Mouse (Mus musculus): Measurements from ENCODE around the gene Klrb1a. TPM values are rescaled to one million over a fixed set of nuclear protein-coding genes. Genes with fewer than 3 reads are reported as not detected.
A peak's percentile ranks its signal among the peaks of the same experiment; 100 is the strongest.

Gene Klrb1a
- total RNA-seq, 2 experiments from 2014 or later, result 0.30 TPM; not detected in 1

- DNase-seq, result no peak
Measured at GRCm38 (mm10) chr6:128602026-128602425, 21.3 kb downstream of the Klrb1a start.

- DNase-seq, result no peak
Measured at GRCm38 (mm10) chr6:128599555-128599954, 23.8 kb downstream of the Klrb1a start.

- no peak for DNase-seq
Measured at GRCm38 (mm10) chr6:128598256-128599047, 24.9 kb downstream of the Klrb1a start.

- peak; percentile 70 for DNase-seq
Measured at GRCm38 (mm10) chr6:128597121-128597522, 26.2 kb downstream of the Klrb1a start.

GRCm38 (mm10) chr6:128594651-128595050 is 28.7 kb downstream of the Klrb1a start:
- peak; percentile 27 for DNase-seq

- no peak for DNase-seq
Measured at GRCm38 (mm10) chr6:128589426-128589825, 33.9 kb downstream of the Klrb1a start.

GRCm38 (mm10) chr6:128587619-128588018 is 35.7 kb downstream of the Klrb1a start:
- no peak for DNase-seq

GRCm38 (mm10) chr6:128585642-128586245 is 37.6 kb downstream of the Klrb1a start:
- DNase-seq, result no peak

GRCm38 (mm10) chr6:128584070-128584660 is 39.2 kb downstream of the Klrb1a start:
- DNase-seq, result peak; percentile 32

- no peak for DNase-seq
Measured at GRCm38 (mm10) chr6:128581508-128581907, 41.8 kb downstream of the Klrb1a start, which contains the start of gene A2ml1. Gene A2ml1, minus strand, starts transcription at chr6:128581608.

- DNase-seq, result no peak
Measured at GRCm38 (mm10) chr6:128577301-128577700, 46.0 kb downstream of the Klrb1a start.

GRCm38 (mm10) chr6:128566589-128566988 is 56.7 kb downstream of the Klrb1a start:
- DNase-seq, result no peak

Other genes with a start within 250 kb of the Klrb1a start
- not detected for gene Tex52, start 248.1 kb downstream of the Klrb1a start, total RNA-seq (2021)
- not detected for gene Gm44596, start 248.0 kb downstream of the Klrb1a start, total RNA-seq (2021)
- gene Nrip2, start 224.2 kb downstream of the Klrb1a start, total RNA-seq (2021), result 1 to 10 TPM; 3.0 to 4.7 TPM
- gene Itfg2, start 198.6 kb downstream of the Klrb1a start, total RNA-seq (2021), result 10 to 100 TPM; 19.2 to 19.9 TPM
- 100 to 1,000 TPM; 170 to 173 TPM for gene Fkbp4, start 184.9 kb downstream of the Klrb1a start, total RNA-seq (2021)
- gene Pzp, start 96.8 kb downstream of the Klrb1a start, total RNA-seq (2021), result 100 to 1,000 TPM; 288 to 650 TPM
- gene A2ml1, start 41.9 kb downstream of the Klrb1a start, total RNA-seq (2021), result 1 to 10 TPM; 1.1 to 1.7 TPM
- gene Clec2h, start 38.9 kb upstream of the Klrb1a start, total RNA-seq (2021), result 1 to 10 TPM; 3.6 to 6.0 TPM
- gene Klrb1, start 99.5 kb upstream of the Klrb1a start, total RNA-seq (2021), result not detected
- gene Klrb1c, start 165.7 kb upstream of the Klrb1a start, total RNA-seq (2021), result under 1 TPM; 0.54 to 0.55 TPM
- not detected for gene Gm44511, start 202.8 kb upstream of the Klrb1a start, total RNA-seq (2021)
- under 1 TPM; 0.33 to 0.72 TPM for gene Klrb1b, start 202.8 kb upstream of the Klrb1a start, total RNA-seq (2021)

Data from adrenal gland, postnatal 10 days (tissue).